Mouse (Mus musculus): ENCODE results near the gene Tmbim1. TPM values are rescaled to one million over a fixed set of nuclear protein-coding genes. Genes with fewer than 3 reads are reported as not detected.

The Tmbim1 gene
- total RNA-seq, 2 experiments from 2014 or later = 63.2 to 68.6 TPM

Other genes with a start within 250 kb of the Tmbim1 start
- gene Tns1, start 181.2 kb downstream of the Tmbim1 start, total RNA-seq (2021) = 100 to 1,000 TPM; 259 to 265 TPM
- gene Rufy4, start 180.1 kb downstream of the Tmbim1 start, total RNA-seq (2021) = under 1 TPM; 0.52 to 0.54 TPM
- gene Cxcr2, start 151.6 kb downstream of the Tmbim1 start, total RNA-seq (2021) = under 1 TPM in 1 of 2 experiments, not detected in 1; 0.08 TPM
- not detected for gene Cxcr1, start 111.0 kb downstream of the Tmbim1 start, total RNA-seq (2021)
- 100 to 1,000 TPM; 140 to 145 TPM for gene Arpc2, start 69.5 kb downstream of the Tmbim1 start, total RNA-seq (2021)
- not detected for gene Gpbar1, start 27.1 kb downstream of the Tmbim1 start, total RNA-seq (2021)
- gene Aamp, start 20.9 kb downstream of the Tmbim1 start, total RNA-seq (2021) = 100 to 1,000 TPM; 113 to 117 TPM
- gene Pnkd, start 20.7 kb downstream of the Tmbim1 start, total RNA-seq (2021) = 10 to 100 TPM; 83.8 to 91.1 TPM
- under 1 TPM; 0.23 to 0.25 TPM for gene Catip, start 56.5 kb upstream of the Tmbim1 start, total RNA-seq (2021)
- 1 to 10 TPM; 4.5 to 4.6 TPM for gene Slc11a1, start 69.6 kb upstream of the Tmbim1 start, total RNA-seq (2021)
- gene Ctdsp1, start 85.9 kb upstream of the Tmbim1 start, total RNA-seq (2021) = 100 to 1,000 TPM; 109 to 135 TPM
- under 1 TPM; 0.13 to 0.66 TPM for gene Vil1, start 103.8 kb upstream of the Tmbim1 start, total RNA-seq (2021)
- 10 to 100 TPM; 30.0 to 30.2 TPM for gene Cnot9, start 200.4 kb upstream of the Tmbim1 start, total RNA-seq (2021)
- 10 to 100 TPM; 40.6 to 44.9 TPM for gene Plcd4, start 237.3 kb upstream of the Tmbim1 start, total RNA-seq (2021)
- gene Usp37, start 238.7 kb upstream of the Tmbim1 start, total RNA-seq (2021) = 10 to 100 TPM; 19.7 to 20.5 TPM

Data from gastrocnemius, postnatal 4 days (tissue).